Mouse (Mus musculus) neural tube, embryonic 13.5 days (tissue): ENCODE measurements at regions not wholly inside any gene's neighbourhood (a gene's known extent, or its start where the extent isn't known, plus 50 kb on each side); places are given as distances from the start of the nearest gene placed in this dataset.

ENCODE experiments used
- ATAC-seq: fragments of 200-750 bp; cut with Nextera tagmentation; 2 replicates; pipeline ENCODE4 v1.8.0; 2017; ENCODE audit warnings: low read depth, mild to moderate bottlenecking, moderate TSS enrichment, moderate library complexity
- H3K27ac ChIP-seq: fragments of 300-500 bp; sonication (generic); replicated peaks from 2 replicates; pipeline ENCODE4 v1.5.1; 2015; ENCODE audit warnings: moderate library complexity, mild to moderate bottlenecking, inconsistent platforms
- H3K27me3 ChIP-seq: fragments of 300-500 bp; sonication (generic); 2 replicates; pipeline ENCODE4 v1.6.1; 2015; ENCODE audit warnings: mild to moderate bottlenecking, inconsistent platforms
- H3K36me3 ChIP-seq: fragments of 300-500 bp; sonication (generic); 2 replicates; pipeline ENCODE4 v1.6.1; 2015; ENCODE audit warnings: mild to moderate bottlenecking, inconsistent platforms
- H3K4me1 ChIP-seq: fragments of 300-500 bp; sonication (generic); replicated peaks from 2 replicates; pipeline ENCODE4 v1.6.1; 2015; ENCODE audit warnings: inconsistent platforms
- H3K4me2 ChIP-seq: fragments of 300-500 bp; sonication (generic); 2 replicates; pipeline ENCODE4 v1.6.1; 2015; ENCODE audit warnings: inconsistent platforms, mild to moderate bottlenecking, moderate library complexity
- H3K4me3 ChIP-seq: fragments of 300-500 bp; sonication (generic); 2 replicates; pipeline ENCODE4 v1.5.1; 2015; ENCODE audit warnings: mild to moderate bottlenecking, inconsistent platforms
- H3K9ac ChIP-seq: fragments of 300-500 bp; sonication (generic); 2 replicates; pipeline ENCODE4 v1.6.1; 2015; ENCODE audit warnings: moderate library complexity, mild to moderate bottlenecking, inconsistent platforms
- H3K9me3 ChIP-seq: fragments of 300-500 bp; sonication (generic); 2 replicates; pipeline ENCODE4 v1.6.1; 2016; ENCODE audit warnings: inconsistent platforms
- WGBS: fragments of 180-500 bp; shearing (Covaris S2); methylation state at CpG from one replicate; pipeline ENCODE4 v1.1.7; 2015; 5-methylcytosine and 5-hydroxymethylcytosine counted together

DNA sequence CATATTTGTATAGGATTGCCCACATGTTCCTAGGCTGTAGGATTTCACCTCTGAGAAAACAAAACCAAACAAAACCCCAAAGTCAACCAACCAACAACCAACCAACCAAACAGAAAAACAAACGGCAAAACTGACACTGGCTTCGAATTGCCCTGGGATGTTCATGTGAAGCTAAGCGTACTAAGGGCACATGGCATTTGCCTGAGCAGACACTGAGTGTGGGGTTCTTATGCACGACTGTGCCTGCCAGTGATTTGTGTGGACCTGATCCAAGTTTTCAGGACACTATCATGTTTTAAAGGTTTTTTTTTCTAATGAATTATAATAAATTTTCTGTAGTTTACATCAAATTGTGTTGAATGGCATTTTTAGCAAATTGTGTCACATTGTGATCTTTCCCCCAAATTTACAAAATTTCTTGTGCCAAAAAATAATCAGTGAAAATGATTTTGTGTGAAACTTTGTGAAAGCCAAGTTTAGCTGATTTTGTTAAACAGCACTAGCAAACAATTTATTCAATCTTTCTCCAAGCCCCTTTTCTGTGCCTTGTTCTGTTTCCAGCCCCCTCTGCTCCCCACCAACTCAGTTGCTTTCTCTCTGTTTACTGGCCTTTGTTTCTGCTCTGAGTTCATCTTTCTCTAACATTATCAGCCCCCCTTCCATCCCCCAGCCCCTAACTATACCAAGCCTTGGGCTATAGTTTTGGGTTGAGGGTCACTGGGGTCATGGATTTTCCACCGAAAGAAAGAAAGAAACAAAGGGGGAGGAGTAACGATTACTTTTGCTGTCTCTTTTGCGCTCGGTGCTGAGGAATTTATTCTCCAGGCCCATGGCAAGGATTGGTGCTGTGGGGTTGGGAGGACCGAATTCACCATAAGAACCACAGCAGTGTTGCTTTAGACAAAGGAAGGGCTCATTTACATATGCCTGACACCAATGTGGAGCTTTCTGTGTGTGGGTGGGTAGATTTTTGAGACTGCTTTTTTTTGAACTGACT is 377.0 kb upstream of the Nr2f1 start:
- peak; percentile 64; the same call in 1 of the 2 replicates for ATAC-seq
- WGBS = 14% methylated on average over 9 of the region's 9 CpGs
- Histone ChIP-seq H3K4me1 (peaks cover 8% of the 10 kb centered on the region), H3K36me3 (no peaks in the 10 kb centered on the region), H3K9ac (no peak overlapping the region), H3K4me2 (no peak overlapping the region), H3K4me3 (no peak overlapping the region), H3K9me3 (no peaks in the 10 kb centered on the region), H3K27me3 (no peaks in the 10 kb centered on the region), H3K27ac (peak overlapping the region; percentile 20)

DNA sequence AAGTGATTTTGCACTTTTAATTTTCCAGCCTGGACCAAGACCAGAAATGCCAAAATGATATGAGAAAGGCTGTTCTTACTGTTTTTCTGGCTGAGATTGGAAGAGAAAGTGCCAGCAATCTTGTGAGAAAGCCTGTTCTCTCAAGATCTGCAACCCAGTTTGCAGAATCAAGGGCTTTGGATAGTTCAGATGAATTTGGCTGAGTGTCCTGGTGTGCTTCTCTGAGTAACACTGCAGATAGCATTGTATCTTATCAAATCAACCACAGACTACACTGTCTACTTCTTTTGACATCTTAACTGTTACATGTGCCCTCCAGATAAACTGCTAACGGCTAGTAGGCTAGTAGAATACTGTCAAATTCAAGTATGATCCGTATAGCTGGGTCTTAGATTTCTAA is 371.5 kb upstream of the Nr2f1 start:
- Histone ChIP-seq H3K9me3 (no peaks in the 10 kb centered on the region), H3K4me1 (no peaks in the 10 kb centered on the region), H3K4me2 (no peak overlapping the region), H3K27me3 (no peaks in the 10 kb centered on the region), H3K36me3 (no peaks in the 10 kb centered on the region), H3K4me3 (no peak overlapping the region), H3K9ac (no peak overlapping the region), H3K27ac (no peak overlapping the region)
- ATAC-seq = no peak
- 86% methylated on average over 2 of the region's 2 CpGs for WGBS

DNA sequence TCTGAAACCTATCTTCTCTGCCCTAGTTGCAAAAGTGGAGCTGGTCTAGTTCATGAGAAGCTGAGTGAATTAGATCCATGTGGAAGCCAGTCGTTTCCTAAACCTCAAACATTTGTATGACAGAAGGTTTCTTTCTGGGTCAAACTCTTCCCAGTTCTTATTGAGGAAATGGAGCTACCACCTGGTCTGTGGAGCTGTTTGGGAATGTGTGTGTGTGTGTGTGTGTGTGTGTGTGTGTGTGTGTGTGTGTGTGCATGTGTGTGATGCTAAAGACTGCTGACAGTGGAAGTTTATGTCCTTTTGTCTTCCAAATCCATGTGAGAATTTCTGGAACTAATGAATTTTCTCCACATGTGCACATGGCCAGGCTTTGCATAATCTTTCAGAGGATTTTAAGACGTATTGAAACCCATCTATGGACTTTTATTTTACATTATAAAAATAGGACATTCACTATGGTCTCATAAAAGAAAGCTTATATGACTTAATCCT is 324.9 kb upstream of the Nr2f1 start:
- ATAC-seq = no peak

DNA sequence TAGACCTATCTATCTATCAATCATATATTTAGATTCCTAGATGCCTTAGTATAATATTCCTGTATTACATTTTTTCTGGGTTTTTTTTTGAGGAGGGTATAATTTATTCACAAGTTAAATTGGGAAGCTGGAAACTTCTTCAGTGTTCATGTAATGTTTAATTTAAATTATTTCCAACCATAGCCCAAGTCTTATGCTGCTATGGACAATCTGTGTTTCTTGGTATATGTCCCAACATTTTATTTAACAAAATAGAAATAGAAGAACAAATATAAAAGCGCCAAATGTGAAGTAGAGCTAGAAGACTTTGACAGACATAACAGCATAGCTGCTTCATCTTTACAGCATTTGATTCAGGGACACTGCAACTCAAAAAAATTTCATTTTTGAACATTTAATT is 321.2 kb upstream of the Nr2f1 start:
- H3K9ac ChIP-seq = no peak overlapping the region
- H3K4me1 ChIP-seq = no peaks in the 10 kb centered on the region
- no peak for ATAC-seq
- WGBS = 95% methylated on average over 1 of the region's 1 CpGs
- H3K4me2 ChIP-seq = no peak overlapping the region
- H3K36me3 ChIP-seq = no peaks in the 10 kb centered on the region
- H3K9me3 ChIP-seq = no peaks in the 10 kb centered on the region
- no peak overlapping the region for H3K4me3 ChIP-seq
- H3K27me3 ChIP-seq = no peaks in the 10 kb centered on the region
- no peak overlapping the region for H3K27ac ChIP-seq

More for the DNA sequence above, 324.9 kb upstream of the Nr2f1 start:
- no peak overlapping the region for H3K9ac ChIP-seq
- 34% methylated on average over 2 of the region's 2 CpGs for WGBS
- no peaks in the 10 kb centered on the region for H3K36me3 ChIP-seq
- H3K27me3 ChIP-seq = no peaks in the 10 kb centered on the region
- no peak overlapping the region for H3K27ac ChIP-seq
- H3K9me3 ChIP-seq = no peaks in the 10 kb centered on the region
- H3K4me1 ChIP-seq = no peaks in the 10 kb centered on the region
- no peak overlapping the region for H3K4me2 ChIP-seq
- H3K4me3 ChIP-seq = no peak overlapping the region

DNA sequence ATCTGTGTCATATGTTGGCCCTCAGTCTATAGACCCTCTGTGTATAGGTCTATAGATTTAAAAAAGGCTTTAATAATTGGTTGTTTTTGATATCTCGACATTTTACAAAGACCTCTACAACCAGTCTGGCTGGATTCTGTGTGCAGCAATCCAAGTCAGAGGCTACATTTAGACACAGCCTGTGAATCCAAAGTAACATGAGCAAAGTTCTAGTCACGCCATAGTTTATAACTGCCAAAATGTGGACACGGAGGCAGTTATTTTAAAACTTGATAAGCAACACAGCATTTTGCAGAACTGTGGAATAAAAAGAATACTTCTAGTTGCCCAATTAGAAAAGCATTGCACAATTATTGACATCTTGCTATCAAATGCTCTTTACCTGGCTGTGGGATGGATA is 320.6 kb upstream of the Nr2f1 start:
- no peak overlapping the region for H3K27ac ChIP-seq
- H3K4me2 ChIP-seq = no peak overlapping the region
- no peak overlapping the region for H3K4me3 ChIP-seq
- ATAC-seq = no peak
- no peaks in the 10 kb centered on the region for H3K36me3 ChIP-seq
- 84% methylated on average over 3 of the region's 3 CpGs for WGBS
- H3K9ac ChIP-seq = no peak overlapping the region
- H3K27me3 ChIP-seq = no peaks in the 10 kb centered on the region
- H3K4me1 ChIP-seq = no peaks in the 10 kb centered on the region
- H3K9me3 ChIP-seq = no peaks in the 10 kb centered on the region

DNA sequence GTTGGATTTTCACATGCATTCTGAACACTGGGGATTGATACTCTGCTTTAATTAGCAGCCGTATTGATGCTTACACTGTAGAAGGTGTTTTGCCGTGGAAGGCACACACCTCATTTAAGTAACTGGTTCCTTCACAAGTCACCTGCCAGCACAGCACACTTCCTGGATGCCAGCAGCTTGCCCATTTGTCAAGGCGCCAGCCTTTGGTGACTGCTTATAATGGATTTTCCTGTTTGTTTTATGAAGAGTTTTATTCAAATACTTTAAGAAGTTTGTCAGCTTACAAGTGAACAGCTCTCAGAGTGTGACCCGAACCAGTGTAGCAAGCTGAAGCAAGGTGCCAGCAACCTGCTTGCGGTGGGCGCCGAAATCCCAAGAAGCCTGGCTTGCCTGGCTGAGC is 301.0 kb upstream of the Nr2f1 start:
- no peak for ATAC-seq

DNA sequence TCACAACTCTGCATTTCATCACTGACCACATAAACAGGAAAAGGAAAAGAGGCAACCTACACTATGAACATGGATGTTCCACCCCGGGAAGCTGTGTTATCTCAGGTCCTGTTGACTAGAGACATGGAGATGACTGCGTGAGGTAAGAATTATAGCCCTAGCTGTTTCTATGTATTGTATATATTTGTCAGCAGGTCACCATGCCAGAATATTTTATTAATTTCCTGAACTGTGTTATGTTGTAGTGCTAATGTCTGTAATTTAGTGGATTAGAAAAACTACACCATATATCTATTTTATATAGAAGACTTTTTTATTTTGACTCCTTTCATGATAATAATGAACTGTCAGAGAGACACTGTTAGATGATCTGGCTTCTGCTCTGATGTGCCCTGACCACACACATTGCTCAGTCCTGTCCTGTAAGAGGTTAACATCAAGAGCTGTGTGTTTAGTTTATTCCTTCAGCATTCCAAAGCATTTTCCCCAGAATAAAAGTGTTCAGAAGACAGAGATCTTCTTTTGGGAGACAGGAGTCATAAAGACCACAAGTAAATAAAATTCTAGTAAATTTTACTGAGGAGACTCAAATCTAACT is 284.3 kb upstream of the Nr2f1 start:
- H3K27me3 ChIP-seq = no peaks in the 10 kb centered on the region

More for the DNA sequence above, 301.0 kb upstream of the Nr2f1 start:
- no peak overlapping the region for H3K4me2 ChIP-seq
- H3K4me1 ChIP-seq = no peaks in the 10 kb centered on the region
- no peaks in the 10 kb centered on the region for H3K9me3 ChIP-seq
- H3K9ac ChIP-seq = no peak overlapping the region
- H3K36me3 ChIP-seq = no peaks in the 10 kb centered on the region
- 84% methylated on average over 7 of the region's 7 CpGs for WGBS
- no peak overlapping the region for H3K27ac ChIP-seq
- H3K27me3 ChIP-seq = no peaks in the 10 kb centered on the region
- H3K4me3 ChIP-seq = no peak overlapping the region

DNA sequence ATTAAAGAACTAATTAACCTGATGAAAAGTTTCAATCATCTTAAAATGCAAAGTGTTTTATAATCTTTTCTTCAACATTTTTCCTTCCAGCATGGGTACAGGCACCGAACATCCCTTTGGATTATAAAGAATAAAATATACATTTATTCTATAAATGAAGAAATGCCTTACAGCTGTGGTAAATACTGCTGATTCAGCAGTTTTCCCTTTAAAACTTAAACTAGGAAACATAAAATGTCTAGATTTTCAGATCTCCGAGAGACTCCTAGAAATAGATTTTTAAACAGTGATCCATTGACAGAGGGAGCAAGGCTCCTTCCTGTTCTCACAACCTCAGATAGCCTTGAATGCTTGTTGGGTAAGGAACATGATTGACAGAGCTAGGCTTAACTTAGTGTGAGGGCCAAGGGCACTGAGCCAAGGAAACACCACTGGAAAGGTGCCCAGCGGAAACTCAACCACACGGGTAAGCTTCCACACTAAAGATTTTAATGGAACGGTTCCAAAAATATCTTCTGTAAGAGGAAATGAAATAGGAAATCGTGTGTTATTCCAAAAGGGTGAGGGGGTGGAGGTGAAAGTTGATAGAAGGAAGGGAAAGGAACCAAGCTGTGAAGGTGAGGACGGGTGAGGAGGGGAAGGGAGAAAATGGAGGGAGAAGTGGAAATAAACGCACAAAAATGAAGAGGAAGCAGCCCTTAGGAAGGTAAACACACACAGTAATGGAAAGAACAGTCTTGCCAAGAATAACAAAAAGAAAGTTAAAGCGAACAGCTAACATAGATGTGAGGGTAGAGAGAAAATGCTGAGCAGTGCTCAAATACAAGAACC is 283.6 kb upstream of the Nr2f1 start:
- H3K4me1 ChIP-seq = no peaks in the 10 kb centered on the region
- H3K36me3 ChIP-seq = no peaks in the 10 kb centered on the region
- H3K27me3 ChIP-seq = no peaks in the 10 kb centered on the region
- no peak overlapping the region for H3K4me3 ChIP-seq
- no peaks in the 10 kb centered on the region for H3K9me3 ChIP-seq
- ATAC-seq = no peak
- H3K9ac ChIP-seq = no peak overlapping the region
- 74% methylated on average over 9 of the region's 9 CpGs for WGBS
- no peak overlapping the region for H3K27ac ChIP-seq
- no peak overlapping the region for H3K4me2 ChIP-seq

More for the DNA sequence above, 284.3 kb upstream of the Nr2f1 start:
- WGBS = 80% methylated on average over 2 of the region's 2 CpGs
- no peak for ATAC-seq
- no peaks in the 10 kb centered on the region for H3K36me3 ChIP-seq
- no peak overlapping the region for H3K4me2 ChIP-seq
- no peak overlapping the region for H3K27ac ChIP-seq
- no peaks in the 10 kb centered on the region for H3K4me1 ChIP-seq
- H3K4me3 ChIP-seq = no peak overlapping the region
- H3K9me3 ChIP-seq = no peaks in the 10 kb centered on the region
- H3K9ac ChIP-seq = no peak overlapping the region

DNA sequence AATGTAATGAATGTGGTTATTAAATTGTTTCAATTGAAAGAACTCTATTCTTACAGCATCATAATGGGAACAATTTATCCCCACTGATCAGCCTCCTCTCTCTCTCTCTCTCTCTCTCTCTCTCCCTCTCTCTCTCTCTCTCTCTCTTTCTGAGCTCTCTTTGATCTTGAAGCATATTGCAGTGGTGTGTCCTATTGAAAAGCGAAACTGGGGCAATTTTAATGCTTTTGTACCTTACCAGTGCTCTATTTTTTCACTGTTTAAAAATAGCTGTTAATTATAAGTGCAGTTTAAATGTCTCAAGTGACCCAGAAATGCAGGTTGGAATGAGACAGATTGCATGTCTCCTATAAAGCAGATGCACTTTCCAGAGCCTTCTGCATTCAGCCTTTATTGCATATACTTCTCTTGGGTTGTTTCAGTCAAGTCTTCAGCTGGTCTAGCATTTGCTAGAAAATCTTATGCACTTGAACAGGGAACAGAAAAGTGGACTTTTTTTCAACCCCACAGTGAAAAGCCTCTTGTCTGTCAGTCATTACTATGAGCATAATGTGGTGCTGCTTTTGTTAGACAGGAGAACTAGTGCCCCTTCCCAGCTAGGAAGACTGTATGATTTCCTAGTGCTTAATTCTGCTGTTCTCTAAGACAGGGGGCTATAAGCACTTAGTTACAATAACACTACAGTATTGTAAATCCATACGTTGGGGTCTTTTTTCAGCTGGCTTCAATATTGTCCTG is 251.9 kb upstream of the Nr2f1 start:
- no peak overlapping the region for H3K4me3 ChIP-seq
- H3K9ac ChIP-seq = no peak overlapping the region
- no peak overlapping the region for H3K27ac ChIP-seq
- H3K4me2 ChIP-seq = no peak overlapping the region
- H3K9me3 ChIP-seq = no peaks in the 10 kb centered on the region
- peaks cover 3% of the 10 kb centered on the region for H3K4me1 ChIP-seq
- H3K27me3 ChIP-seq = no peaks in the 10 kb centered on the region
- no peaks in the 10 kb centered on the region for H3K36me3 ChIP-seq
- WGBS = 55% methylated on average over 2 of the region's 2 CpGs
- no peak for ATAC-seq

DNA sequence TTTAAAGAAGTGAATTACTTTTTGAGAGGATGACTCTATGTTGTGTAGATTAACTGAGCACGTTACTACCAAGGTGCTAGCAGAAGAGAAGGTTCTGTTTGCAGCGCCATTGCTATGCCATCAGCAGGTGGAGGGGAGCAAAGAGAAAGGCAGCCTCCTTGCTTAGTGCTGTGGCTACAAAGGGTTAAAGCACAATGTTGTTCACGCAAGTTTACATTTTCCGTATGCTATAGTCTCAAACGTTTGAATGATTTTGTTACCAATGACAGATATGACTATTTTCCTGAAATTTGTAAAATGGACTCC is 247.1 kb upstream of the Nr2f1 start:
- no peak overlapping the region for H3K9ac ChIP-seq
- H3K27ac ChIP-seq = no peak overlapping the region
- H3K4me2 ChIP-seq = peak overlapping the region; percentile 42
- 52% methylated on average over 5 of the region's 5 CpGs for WGBS
- peak; percentile 34; the same call in 1 of the 2 replicates for ATAC-seq
- peaks cover 24% of the 10 kb centered on the region for H3K4me1 ChIP-seq
- no peaks in the 10 kb centered on the region for H3K36me3 ChIP-seq
- no peak overlapping the region for H3K4me3 ChIP-seq
- H3K27me3 ChIP-seq = no peaks in the 10 kb centered on the region
- H3K9me3 ChIP-seq = no peaks in the 10 kb centered on the region

DNA sequence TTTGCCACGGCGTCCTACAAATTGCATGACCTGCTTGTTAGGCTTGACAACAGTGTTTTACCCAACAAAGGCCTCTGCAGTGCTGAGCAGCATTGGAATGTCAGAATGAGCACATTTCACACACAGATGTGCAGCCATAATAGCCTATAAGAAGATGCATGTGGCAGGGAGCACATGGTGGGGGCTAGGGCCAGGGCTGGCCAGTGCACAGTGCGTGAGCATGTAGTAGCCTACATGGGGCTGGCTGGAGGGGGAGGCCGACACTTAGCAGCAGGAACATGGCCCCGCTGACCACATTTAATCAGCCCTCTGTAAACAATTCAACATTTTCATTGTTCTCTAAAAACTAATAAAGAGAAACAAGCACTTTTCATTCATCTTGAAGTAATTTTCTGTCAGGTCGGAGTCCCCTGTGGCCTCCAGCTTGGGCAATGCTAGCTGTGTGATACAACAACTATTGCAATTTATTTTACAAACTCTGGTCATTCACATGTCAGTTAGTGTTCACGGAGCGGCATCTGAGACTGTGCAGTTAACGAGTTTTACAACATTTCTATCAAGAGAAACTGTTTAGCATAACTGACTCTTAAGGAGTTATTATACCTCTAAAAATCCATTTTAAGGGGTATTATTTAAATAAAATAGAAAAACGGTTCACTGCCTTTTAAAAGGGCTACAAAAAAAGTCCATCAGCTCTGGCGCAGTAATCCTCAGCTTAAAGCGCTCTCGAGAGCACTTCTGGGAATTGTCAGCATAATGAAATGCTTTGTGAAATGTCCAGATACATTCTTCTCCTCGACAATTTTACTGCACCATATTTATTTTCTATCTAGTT is 246.6 kb upstream of the Nr2f1 start:
- 0 out of 2 replicates have a peak overlapping the region, but pooled peaks have one; percentile 9 for H3K9ac ChIP-seq
- H3K36me3 ChIP-seq = no peaks in the 10 kb centered on the region
- peaks cover 24% of the 10 kb centered on the region for H3K4me1 ChIP-seq
- WGBS = 18% methylated on average over 14 of the region's 14 CpGs
- H3K27me3 ChIP-seq = no peaks in the 10 kb centered on the region
- H3K9me3 ChIP-seq = no peaks in the 10 kb centered on the region
- peak overlapping the region; percentile 42 for H3K4me2 ChIP-seq
- ATAC-seq = peak; percentile 91
- peak overlapping the region; percentile 69 for H3K27ac ChIP-seq
- no peak overlapping the region for H3K4me3 ChIP-seq
